Mouse (Mus musculus) MEL (cell line): ENCODE data around the gene Hspa1a.

Source experiments
- CTCF ChIP-seq, 3 experiments: IDR thresholded peaks in 2 of 3; conservative IDR thresholded peaks in 1 of 3; 2 replicates each; pipeline ENCODE4 v1.5.1; 2011 to 2012; ENCODE audit warnings: low read length in 3 of 3, low read depth in 2 of 3, mild to moderate bottlenecking in 2 of 3, improper control_type of control experiment in 1 of 3, inconsistent platforms in 1 of 3, mixed read lengths in 1 of 3, moderate library complexity in 1 of 3; ENCODE audit not compliant: control insufficient read depth in 1 of 3, insufficient read depth in 1 of 3, poor library complexity in 1 of 3, severe bottlenecking in 1 of 3
- E2F4 ChIP-seq: IDR thresholded peaks from 2 replicates; pipeline ENCODE4 v1.6.1; 2011; ENCODE audit warnings: low read depth, low read length, improper control_type of control experiment, borderline replicate concordance
- ELF1 ChIP-seq: IDR thresholded peaks from 2 replicates; pipeline ENCODE4 v1.6.1; 2014; ENCODE audit warnings: low read depth, mild to moderate bottlenecking, inconsistent platforms, low read length, improper control_type of control experiment, moderate library complexity
- EP300 ChIP-seq, 2 experiments: IDR thresholded peaks; 2 replicates each; pipeline ENCODE4 v1.6.1; 2011; ENCODE audit warnings: improper control_type of control experiment in 2 of 2, low read length in 2 of 2, low read depth in 1 of 2, mild to moderate bottlenecking in 1 of 2
- KAT2A ChIP-seq: conservative IDR thresholded peaks from 2 replicates; pipeline ENCODE4 v1.6.1; 2012; ENCODE audit warnings: low read depth, low read length, improper control_type of control experiment, inconsistent platforms
- MAFK ChIP-seq: IDR thresholded peaks from 2 replicates; pipeline ENCODE4 v1.6.1; 2011; ENCODE audit warnings: low read depth, mild to moderate bottlenecking, low read length, improper control_type of control experiment, borderline replicate concordance
- MXI1 ChIP-seq: IDR thresholded peaks from 2 replicates; pipeline ENCODE4 v1.6.1; 2011; ENCODE audit warnings: mild to moderate bottlenecking, low read depth, low read length, improper control_type of control experiment
- POLR2A ChIP-seq, 2 experiments: IDR thresholded peaks; 2 replicates each; pipeline ENCODE4 v1.6.1; 2011 to 2012; ENCODE audit warnings: low read length in 2 of 2, mild to moderate bottlenecking in 2 of 2, control low read depth in 1 of 2, improper control_type of control experiment in 1 of 2, low read depth in 1 of 2, moderate library complexity in 1 of 2; ENCODE audit not compliant: control insufficient read depth in 1 of 2, insufficient read depth in 1 of 2, poor library complexity in 1 of 2
- POLR2AphosphoS2 ChIP-seq: IDR thresholded peaks from 2 replicates; pipeline ENCODE4 v1.6.1; 2011; ENCODE audit warnings: low read length, improper control_type of control experiment
- RAD21 ChIP-seq: IDR thresholded peaks from 2 replicates; pipeline ENCODE4 v1.6.1; 2011; ENCODE audit warnings: mild to moderate bottlenecking, low read depth, low read length, improper control_type of control experiment
- SMC3 ChIP-seq: IDR thresholded peaks from 2 replicates; pipeline ENCODE4 v1.6.1; 2011; ENCODE audit warnings: low read depth, low read length, improper control_type of control experiment
- UBTF ChIP-seq: IDR thresholded peaks from 2 replicates; pipeline ENCODE4 v1.6.1; 2012; ENCODE audit warnings: low read depth, mild to moderate bottlenecking, inconsistent platforms, low read length, improper control_type of control experiment, moderate library complexity, borderline replicate concordance; ENCODE audit not compliant: insufficient read depth
- USF1 ChIP-seq: IDR thresholded peaks from 2 replicates; pipeline ENCODE4 v1.6.1; 2014; ENCODE audit warnings: low read depth, mild to moderate bottlenecking, inconsistent platforms, low read length, improper control_type of control experiment, moderate library complexity

- TF ChIP-seq USF1 (no peak), CTCF (IDR thresholded peaks at IDR 0.05 in 2 of 3, conservative IDR thresholded peaks at IDR 0.05 in 1 of 3; ENCODE audit: control insufficient read depth in 1 of 3, insufficient read depth in 1 of 3, low read depth in 2 of 3, low read length in 3 of 3, poor library complexity in 1 of 3, severe bottlenecking in 1 of 3) (no peak), POLR2AphosphoS2 (no peak), POLR2A (IDR thresholded peaks at IDR 0.05; ENCODE audit: control insufficient read depth in 1 of 2, insufficient read depth in 1 of 2, low read depth in 1 of 2, low read length in 2 of 2, poor library complexity in 1 of 2) (no peak), ELF1 (no peak), RAD21 (no peak), MXI1 (no peak), EP300 (IDR thresholded peaks at IDR 0.05; ENCODE audit: low read depth in 1 of 2, low read length in 2 of 2) (no peak), E2F4 (no peak), KAT2A (no peak), SMC3 (no peak), MAFK (no peak), UBTF (no peak)
Observed at GRCm38 (mm10) chr17:35005158-35005557, 33.2 kb upstream of the Hspa1a start.
